Mouse (Mus musculus) 3T3-L1 (cell line): ENCODE data around the gene Eif6.
A peak's percentile ranks its signal among the peaks of the same experiment; 100 is the strongest.

Source experiments
- DNase-seq: peaks from one replicate; pipeline ENCODE4 v3.0.0-alpha.2; 2015; ENCODE audit warnings: low read depth, low spot score

The Eif6 gene

GRCm38 (mm10) chr2:155826630-155827424 lies at the start of gene Eif6:
Gene Eif6, minus strand, starts transcription at chr2:155826925.
- DNase-seq, result peak; percentile 96

- DNase-seq, result no peak
Observed at GRCm38 (mm10) chr2:155873636-155874035, 46.9 kb upstream of the Eif6 start.

- no peak for DNase-seq
Observed at GRCm38 (mm10) chr2:155872930-155873507, 46.3 kb upstream of the Eif6 start.

- DNase-seq, result no peak
Observed at GRCm38 (mm10) chr2:155872486-155872885, 45.8 kb upstream of the Eif6 start.

GRCm38 (mm10) chr2:155869772-155870171 lies 43.0 kb upstream of the Eif6 start:
- no peak for DNase-seq

GRCm38 (mm10) chr2:155868320-155868719 lies 41.6 kb upstream of the Eif6 start:
- DNase-seq, result no peak

GRCm38 (mm10) chr2:155863301-155863867 lies 36.7 kb upstream of the Eif6 start:
- no peak for DNase-seq

GRCm38 (mm10) chr2:155862573-155863300 lies 36.0 kb upstream of the Eif6 start:
- no peak for DNase-seq

GRCm38 (mm10) chr2:155861581-155861980 lies 34.9 kb upstream of the Eif6 start:
- no peak for DNase-seq

- no peak for DNase-seq
Observed at GRCm38 (mm10) chr2:155860102-155860501, 33.4 kb upstream of the Eif6 start.

- DNase-seq, result no peak
Observed at GRCm38 (mm10) chr2:155852536-155852935, 25.8 kb upstream of the Eif6 start.

- DNase-seq, result peak; percentile 80
Observed at GRCm38 (mm10) chr2:155850120-155850519, 23.4 kb upstream of the Eif6 start.

- no peak for DNase-seq
Observed at GRCm38 (mm10) chr2:155849464-155849863, 22.7 kb upstream of the Eif6 start.

GRCm38 (mm10) chr2:155848291-155848690 lies 21.6 kb upstream of the Eif6 start:
- DNase-seq, result peak; percentile 90

GRCm38 (mm10) chr2:155846930-155847329 lies 20.2 kb upstream of the Eif6 start:
- DNase-seq, result peak; percentile 20

GRCm38 (mm10) chr2:155838961-155839360 lies 12.2 kb upstream of the Eif6 start:
- no peak for DNase-seq

GRCm38 (mm10) chr2:155837961-155838360 lies 11.2 kb upstream of the Eif6 start:
- DNase-seq, result no peak

GRCm38 (mm10) chr2:155834732-155835131 lies 8.0 kb upstream of the Eif6 start, which contains the start of gene Fam83c:
Gene Fam83c, minus strand, starts transcription at chr2:155834854.
- DNase-seq, result no peak

- peak; percentile 37 for DNase-seq
Observed at GRCm38 (mm10) chr2:155832087-155832486, 5.4 kb upstream of the Eif6 start.

GRCm38 (mm10) chr2:155831302-155831701 lies 4.6 kb upstream of the Eif6 start:
- peak; percentile 75 for DNase-seq

GRCm38 (mm10) chr2:155830841-155831240 lies 4.1 kb upstream of the Eif6 start:
- no peak for DNase-seq
